Mouse (Mus musculus): ENCODE results near the gene Sapcd1. TPM values are rescaled to one million over a fixed set of nuclear protein-coding genes. Genes with fewer than 3 reads are reported as not detected.
"Not testable (repeated sequence)": the region's sequence is repeated elsewhere in the genome, so short reads cannot be mapped to it uniquely, and the experiment has no call there.

Sapcd1 gene
- polyA plus RNA-seq, 1 experiment from 2014 or later = 1.1 TPM

- 95% methylated on average over 15 of the region's 15 CpGs for WGBS
- no peak overlapping the region for H3K9ac ChIP-seq (ENCODE audit: low read depth, low read length)
- no peaks in the 10 kb centered on the region for H3K36me3 ChIP-seq (ENCODE audit: control insufficient read depth, insufficient read depth, low read length)
- no peak overlapping the region for H3K4me2 ChIP-seq (ENCODE audit: low read length)
- no peak overlapping the region for H3K4me3 ChIP-seq (ENCODE audit: low read depth, low read length)
- H3K27ac ChIP-seq (ENCODE audit: low read length) = no peak overlapping the region
- no peaks in the 10 kb centered on the region for H3K27me3 ChIP-seq (ENCODE audit: control insufficient read depth, insufficient read depth, low read depth, low read length)
- ATAC-seq = no peak
- H3K4me1 ChIP-seq (ENCODE audit: control insufficient read depth, insufficient read depth, low read length) = peaks cover 19% of the 10 kb centered on the region
- H3K9me3 ChIP-seq (replicated peaks; ENCODE audit: control insufficient read depth, low read length, poor library complexity, severe bottlenecking) = no peaks in the 10 kb centered on the region
Observed at GRCm38 (mm10) chr17:34998526-34999430, 29.0 kb downstream of the Sapcd1 start.

GRCm38 (mm10) chr17:34997142-34997483, 30.7 kb downstream of the Sapcd1 start:
- H3K27me3 ChIP-seq (ENCODE audit: control insufficient read depth, insufficient read depth, low read depth, low read length) = no peaks in the 10 kb centered on the region
- no peak for ATAC-seq
- 85% methylated on average over 5 of the region's 5 CpGs for WGBS

DNA sequence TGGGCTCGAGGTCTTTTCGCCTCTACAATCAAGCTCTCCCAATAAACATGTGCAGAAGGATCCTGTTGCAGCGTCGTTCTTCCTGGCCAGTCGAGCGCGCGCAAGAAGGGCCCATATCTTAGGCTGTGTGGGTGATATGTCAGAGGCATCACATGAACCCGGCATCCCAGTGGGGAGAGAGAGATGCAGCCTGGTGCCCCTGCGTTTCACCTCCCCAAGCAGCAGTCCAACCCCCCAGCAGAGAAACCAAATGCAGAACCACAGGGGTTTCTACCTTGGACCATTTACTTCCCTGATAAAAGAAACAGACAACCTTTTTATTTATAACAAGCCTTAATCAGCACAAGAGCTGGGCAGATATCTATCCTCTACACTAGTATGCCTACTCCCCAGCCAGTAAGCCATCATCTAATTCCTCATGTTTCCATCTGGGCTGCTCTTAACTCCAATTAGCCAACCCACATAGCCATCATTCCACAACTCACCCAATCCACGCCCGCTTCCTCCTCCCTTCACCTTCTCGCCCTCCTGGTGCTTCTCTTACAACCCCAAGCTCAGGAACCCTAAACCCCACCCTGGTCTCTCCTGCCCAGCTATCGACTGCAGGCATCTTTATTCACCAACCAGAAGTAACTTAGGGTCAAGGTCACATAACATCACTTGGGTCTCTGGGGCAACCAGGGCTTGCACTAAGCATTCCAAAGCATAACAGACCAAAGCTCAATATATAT, 31.2 kb downstream of the Sapcd1 start:
- Histone ChIP-seq H3K9me3 (replicated peaks; ENCODE audit: control insufficient read depth, low read length, poor library complexity, severe bottlenecking) (no peaks in the 10 kb centered on the region), H3K4me2 (ENCODE audit: low read length) (no peak overlapping the region), H3K36me3 (ENCODE audit: control insufficient read depth, insufficient read depth, low read length) (no peaks in the 10 kb centered on the region), H3K4me1 (ENCODE audit: control insufficient read depth, insufficient read depth, low read length) (peaks cover 4% of the 10 kb centered on the region), H3K27me3 (ENCODE audit: control insufficient read depth, insufficient read depth, low read depth, low read length) (no peaks in the 10 kb centered on the region), H3K9ac (ENCODE audit: low read depth, low read length) (no peak overlapping the region), H3K27ac (ENCODE audit: low read length) (no peak overlapping the region), H3K4me3 (ENCODE audit: low read depth, low read length) (no peak overlapping the region)
- 88% methylated on average over 12 of the region's 14 CpGs for WGBS
- no peak for ATAC-seq

More at GRCm38 (mm10) chr17:34997142-34997483, 30.7 kb downstream of the Sapcd1 start:
- H3K27ac ChIP-seq (ENCODE audit: low read length) = no peak overlapping the region
- H3K9me3 ChIP-seq (replicated peaks; ENCODE audit: control insufficient read depth, low read length, poor library complexity, severe bottlenecking) = no peaks in the 10 kb centered on the region
- no peak overlapping the region for H3K9ac ChIP-seq (ENCODE audit: low read depth, low read length)
- peaks cover 5% of the 10 kb centered on the region for H3K4me1 ChIP-seq (ENCODE audit: control insufficient read depth, insufficient read depth, low read length)
- H3K4me2 ChIP-seq (ENCODE audit: low read length) = no peak overlapping the region
- no peaks in the 10 kb centered on the region for H3K36me3 ChIP-seq (ENCODE audit: control insufficient read depth, insufficient read depth, low read length)
- no peak overlapping the region for H3K4me3 ChIP-seq (ENCODE audit: low read depth, low read length)

- not testable (repeated sequence) for ATAC-seq; H3K36me3 ChIP-seq (ENCODE audit: control insufficient read depth, insufficient read depth, low read length)
- WGBS = 97% methylated on average over 4 of the region's 4 CpGs
Observed at GRCm38 (mm10) chr17:34995927-34996326, 31.9 kb downstream of the Sapcd1 start.

DNA sequence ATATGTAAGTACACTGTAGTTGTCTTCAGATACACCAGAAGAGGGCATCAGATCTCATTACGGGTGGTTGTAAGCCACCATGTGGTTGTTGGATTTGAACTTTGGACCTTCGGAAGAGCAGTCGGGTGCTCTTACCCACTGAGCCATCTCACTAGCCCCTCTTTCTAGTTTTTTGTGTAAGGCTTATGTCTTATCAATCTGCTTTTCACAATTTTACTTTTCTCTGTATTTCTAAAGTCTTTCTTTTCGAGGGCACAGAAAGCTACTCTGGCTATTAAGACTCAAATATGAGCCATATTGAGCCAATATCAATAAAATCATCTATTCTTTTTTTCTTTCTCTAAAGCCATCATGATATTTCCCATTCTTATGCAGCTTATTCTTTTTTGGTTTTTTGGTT, 32.6 kb downstream of the Sapcd1 start:
- not testable (repeated sequence) for H3K4me1 ChIP-seq (ENCODE audit: control insufficient read depth, insufficient read depth, low read length); H3K9ac ChIP-seq (ENCODE audit: low read depth, low read length); H3K4me2 ChIP-seq (ENCODE audit: low read length); H3K27ac ChIP-seq (ENCODE audit: low read length); H3K4me3 ChIP-seq (ENCODE audit: low read depth, low read length); H3K9me3 ChIP-seq (replicated peaks; ENCODE audit: control insufficient read depth, low read length, poor library complexity, severe bottlenecking); H3K36me3 ChIP-seq (ENCODE audit: control insufficient read depth, insufficient read depth, low read length); H3K27me3 ChIP-seq (ENCODE audit: control insufficient read depth, insufficient read depth, low read depth, low read length); ATAC-seq
- 95% methylated on average over 4 of the region's 4 CpGs for WGBS

More at GRCm38 (mm10) chr17:34995927-34996326, 31.9 kb downstream of the Sapcd1 start:
- not testable (repeated sequence) for H3K9me3 ChIP-seq (replicated peaks; ENCODE audit: control insufficient read depth, low read length, poor library complexity, severe bottlenecking); H3K27ac ChIP-seq (ENCODE audit: low read length); H3K9ac ChIP-seq (ENCODE audit: low read depth, low read length); H3K4me1 ChIP-seq (ENCODE audit: control insufficient read depth, insufficient read depth, low read length); H3K27me3 ChIP-seq (ENCODE audit: control insufficient read depth, insufficient read depth, low read depth, low read length); H3K4me2 ChIP-seq (ENCODE audit: low read length); H3K4me3 ChIP-seq (ENCODE audit: low read depth, low read length)

- Histone ChIP-seq H3K27me3 (ENCODE audit: control insufficient read depth, insufficient read depth, low read depth, low read length) (no peaks in the 10 kb centered on the region), H3K9me3 (replicated peaks; ENCODE audit: control insufficient read depth, low read length, poor library complexity, severe bottlenecking) (no peaks in the 10 kb centered on the region), H3K4me1 (ENCODE audit: control insufficient read depth, insufficient read depth, low read length) (no peaks in the 10 kb centered on the region), H3K9ac (ENCODE audit: low read depth, low read length) (no peak overlapping the region), H3K4me3 (ENCODE audit: low read depth, low read length) (no peak overlapping the region), H3K36me3 (ENCODE audit: control insufficient read depth, insufficient read depth, low read length) (no peaks in the 10 kb centered on the region), H3K4me2 (ENCODE audit: low read length) (no peak overlapping the region), H3K27ac (ENCODE audit: low read length) (no peak overlapping the region)
- ATAC-seq = no peak
Observed at GRCm38 (mm10) chr17:34994751-34995150, 33.1 kb downstream of the Sapcd1 start.

- Histone ChIP-seq H3K4me3 (ENCODE audit: low read depth, low read length) (no peak overlapping the region), H3K27me3 (ENCODE audit: control insufficient read depth, insufficient read depth, low read depth, low read length) (no peaks in the 10 kb centered on the region), H3K9ac (ENCODE audit: low read depth, low read length) (no peak overlapping the region), H3K4me1 (ENCODE audit: control insufficient read depth, insufficient read depth, low read length) (peaks cover 20% of the 10 kb centered on the region), H3K9me3 (replicated peaks; ENCODE audit: control insufficient read depth, low read length, poor library complexity, severe bottlenecking) (no peaks in the 10 kb centered on the region), H3K27ac (ENCODE audit: low read length) (no peak overlapping the region), H3K36me3 (ENCODE audit: control insufficient read depth, insufficient read depth, low read length) (peaks cover 7% of the 10 kb centered on the region), H3K4me2 (ENCODE audit: low read length) (no peak overlapping the region)
- ATAC-seq = no peak
- 64% methylated on average over 2 of the region's 2 CpGs for WGBS
Observed at GRCm38 (mm10) chr17:34984218-34984617, 43.6 kb downstream of the Sapcd1 start.

DNA sequence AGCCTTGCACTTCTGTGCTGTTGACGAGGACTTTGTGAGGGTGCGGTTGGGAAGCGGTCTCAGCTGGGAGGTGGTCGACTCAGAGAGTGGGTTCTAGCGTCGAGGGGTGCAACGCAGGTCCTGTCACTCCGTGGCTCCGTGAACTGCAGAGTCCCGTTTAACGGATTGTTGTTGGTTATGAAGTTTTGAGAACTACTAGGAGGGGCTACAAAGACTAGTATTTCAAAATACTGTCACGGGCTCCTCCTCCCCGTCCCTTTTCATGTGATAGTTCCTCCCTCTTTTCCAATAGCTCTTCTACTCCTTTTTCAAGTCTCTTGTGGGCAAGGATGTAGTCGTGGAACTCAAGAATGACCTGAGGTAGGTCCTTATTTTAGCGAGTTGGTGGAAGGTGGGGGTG, 45.5 kb downstream of the Sapcd1 start:
- peak; percentile 23; the same call in 1 of the 2 replicates for ATAC-seq
- Histone ChIP-seq H3K9ac (ENCODE audit: low read depth, low read length) (peak overlapping the region; percentile 91), H3K4me3 (ENCODE audit: low read depth, low read length) (peak overlapping the region; percentile 70), H3K27ac (ENCODE audit: low read length) (peak overlapping the region; percentile 96), H3K4me2 (ENCODE audit: low read length) (peak overlapping the region; percentile 92), H3K9me3 (replicated peaks; ENCODE audit: control insufficient read depth, low read length, poor library complexity, severe bottlenecking) (no peaks in the 10 kb centered on the region), H3K27me3 (ENCODE audit: control insufficient read depth, insufficient read depth, low read depth, low read length) (no peaks in the 10 kb centered on the region), H3K36me3 (ENCODE audit: control insufficient read depth, insufficient read depth, low read length) (peaks cover 7% of the 10 kb centered on the region), H3K4me1 (ENCODE audit: control insufficient read depth, insufficient read depth, low read length) (peaks cover 20% of the 10 kb centered on the region)
- 0% methylated on average over 15 of the region's 15 CpGs for WGBS

GRCm38 (mm10) chr17:34981690-34982180, 46.1 kb downstream of the Sapcd1 start, which contains the start of gene Lsm2:
Gene Lsm2 (plus strand): TSS chr17:34981862.
- H3K27ac ChIP-seq (ENCODE audit: low read length) = peak within 1 kb of the TSS; percentile 96
- H3K4me3 ChIP-seq (ENCODE audit: low read depth, low read length) = peak within 1 kb of the TSS; percentile 70
- peak; percentile 96 for ATAC-seq

More at GRCm38 (mm10) chr17:34981690-34982180, 46.1 kb downstream of the Sapcd1 start, which contains the start of gene Lsm2:
- under 1% methylated on average over 57 of the region's 58 CpGs for WGBS
- H3K27me3 ChIP-seq (ENCODE audit: control insufficient read depth, insufficient read depth, low read depth, low read length) = no peaks in the 10 kb centered on the region
- H3K4me2 ChIP-seq (ENCODE audit: low read length) = peak within 1 kb of the TSS; percentile 92
- peaks cover 7% of the 10 kb centered on the region for H3K36me3 ChIP-seq (ENCODE audit: control insufficient read depth, insufficient read depth, low read length)
- H3K4me1 ChIP-seq (ENCODE audit: control insufficient read depth, insufficient read depth, low read length) = peaks cover 20% of the 10 kb centered on the region
- H3K9me3 ChIP-seq (replicated peaks; ENCODE audit: control insufficient read depth, low read length, poor library complexity, severe bottlenecking) = no peaks in the 10 kb centered on the region
- H3K9ac ChIP-seq (ENCODE audit: low read depth, low read length) = peak within 1 kb of the TSS; percentile 91

All from midbrain, embryonic 16.5 days (tissue).